Mouse (Mus musculus) gastrocnemius, adult 8-10 months (tissue): ENCODE data around the gene Iqgap2. TPM values are rescaled to one million over a fixed set of nuclear protein-coding genes. Genes with fewer than 3 reads are reported as not detected.
A peak's percentile ranks its signal among the peaks of the same experiment; 100 is the strongest.

Experiments
- DNase-seq, 2 experiments: peaks; one replicate each; pipeline ENCODE4 v3.0.0; 2022; ENCODE audit warnings: low spot score in 2 of 2
- total RNA-seq, 4 experiments: library from RNA; stranded (reverse); gene quantifications; 2 replicates each; pipeline ENCODE4 v1.2.4; 2022

The Iqgap2 gene
- total RNA-seq = under 1 TPM; 0.39 to 0.92 (median 0.84) TPM

GRCm38 (mm10) chr13:95891491-95891925 lies at the start of gene Iqgap2:
TSS of gene Iqgap2 (minus strand) at chr13:95891922.
- no peak for DNase-seq

GRCm38 (mm10) chr13:95940811-95941210 lies 49.1 kb upstream of the Iqgap2 start:
- DNase-seq = no peak

GRCm38 (mm10) chr13:95924201-95924621 lies 32.5 kb upstream of the Iqgap2 start:
- no peak for DNase-seq

GRCm38 (mm10) chr13:95922626-95923025 lies 30.9 kb upstream of the Iqgap2 start:
- DNase-seq = no peak

GRCm38 (mm10) chr13:95918624-95919284 lies 27.0 kb upstream of the Iqgap2 start:
- DNase-seq = no peak

- DNase-seq = no peak
Observed at GRCm38 (mm10) chr13:95913046-95913406, 21.3 kb upstream of the Iqgap2 start.

GRCm38 (mm10) chr13:95912157-95913045 lies 20.7 kb upstream of the Iqgap2 start:
- DNase-seq = no peak

- DNase-seq = no peak
Observed at GRCm38 (mm10) chr13:95910270-95910669, 18.5 kb upstream of the Iqgap2 start.

GRCm38 (mm10) chr13:95909244-95909643 lies 17.5 kb upstream of the Iqgap2 start:
- no peak for DNase-seq

GRCm38 (mm10) chr13:95902696-95903095 lies 11.0 kb upstream of the Iqgap2 start:
- DNase-seq = no peak

GRCm38 (mm10) chr13:95899885-95900650 lies 8.3 kb upstream of the Iqgap2 start:
- DNase-seq = no peak

GRCm38 (mm10) chr13:95896501-95896900 lies 4.8 kb upstream of the Iqgap2 start:
- DNase-seq = no peak

- DNase-seq = no peak
Observed at GRCm38 (mm10) chr13:95893166-95893565, 1.4 kb upstream of the Iqgap2 start.

GRCm38 (mm10) chr13:95892611-95893145 lies 956 bp upstream of the Iqgap2 start:
- DNase-seq = no peak

GRCm38 (mm10) chr13:95891926-95892610 lies 346 bp upstream of the Iqgap2 start:
- DNase-seq = peak; percentile 32 to 42

GRCm38 (mm10) chr13:95890851-95891471 lies 761 bp downstream of the Iqgap2 start:
- no peak for DNase-seq

GRCm38 (mm10) chr13:95889981-95890545 lies 1.7 kb downstream of the Iqgap2 start:
- no peak for DNase-seq

GRCm38 (mm10) chr13:95889366-95889765 lies 2.4 kb downstream of the Iqgap2 start:
- DNase-seq = no peak

- no peak for DNase-seq
Observed at GRCm38 (mm10) chr13:95888621-95889020, 3.1 kb downstream of the Iqgap2 start.

- DNase-seq = no peak
Observed at GRCm38 (mm10) chr13:95888170-95888569, 3.6 kb downstream of the Iqgap2 start.
